Mouse (Mus musculus): ENCODE data around the gene Htra1.

DNA sequence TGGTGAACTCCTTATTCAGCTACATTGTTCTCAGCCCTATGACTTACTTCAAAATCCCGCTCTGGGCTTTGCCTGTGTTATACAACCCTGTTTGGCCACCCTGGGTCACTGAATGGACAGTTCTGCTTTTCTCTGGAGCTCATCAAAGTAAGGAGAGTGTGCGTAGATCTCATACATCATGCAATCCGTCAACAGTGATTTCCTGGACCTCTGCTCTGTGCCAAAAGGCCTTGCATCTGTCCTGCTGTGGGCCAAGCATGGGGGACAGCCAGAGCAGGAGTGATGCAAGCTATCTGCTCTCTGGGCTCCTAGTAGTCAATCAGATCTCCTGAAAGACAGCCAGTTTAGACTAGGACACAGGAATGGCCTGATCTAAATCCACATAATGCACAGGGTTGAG is 49.8 kb downstream of the Htra1 start:
- TF ChIP-seq POLR2A (IDR thresholded peaks at IDR 0.05; ENCODE audit: extremely low read depth, insufficient read depth, low read length) (no peak), CTCF (IDR thresholded peaks at IDR 0.05; ENCODE audit: extremely low read depth, insufficient read depth, low read length) (no peak)
